Mouse (Mus musculus) myocyte (in vitro differentiated cells): ENCODE data around the gene Ccdc30.

ENCODE experiments used
- POLR2A ChIP-seq: IDR thresholded peaks from one replicate; pipeline ENCODE4 v1.6.1; 2011; ENCODE audit warnings: low read depth, mild to moderate bottlenecking, control low read depth, moderate library complexity; ENCODE audit not compliant: insufficient read length
- TCF12 ChIP-seq: IDR thresholded peaks from one replicate; pipeline ENCODE4 v1.6.1; 2011; ENCODE audit warnings: mild to moderate bottlenecking, control low read depth; ENCODE audit not compliant: poor library complexity, insufficient read depth, severe bottlenecking

GRCm38 (mm10) chr4:119338861-119339361 lies 76.4 kb downstream of the Ccdc30 start:
- TF ChIP-seq POLR2A (no peak), TCF12 (no peak)
